Mouse (Mus musculus): Measurements from ENCODE around the gene Hnrnpdl. TPM values are rescaled to one million over a fixed set of nuclear protein-coding genes. Genes with fewer than 3 reads are reported as not detected.

Gene Hnrnpdl
- polyA plus RNA-seq, 1 experiment from 2014 or later = 202 TPM

GRCm38 (mm10) chr5:100024403-100024802 is 15.1 kb downstream of the Hnrnpdl start:
- no peak overlapping the region for H3K9ac ChIP-seq
- no peaks in the 10 kb centered on the region for H3K36me3 ChIP-seq (replicated peaks; ENCODE audit: control insufficient read depth, insufficient read depth)
- no peak overlapping the region for H3K4me3 ChIP-seq (replicated peaks; ENCODE audit: low read length)
- no peak overlapping the region for H3K4me2 ChIP-seq (replicated peaks)
- WGBS = 82% methylated on average over 5 of the region's 5 CpGs
- H3K27ac ChIP-seq = no peak overlapping the region
- DNase-seq (ENCODE audit: low spot score) (no peak), ATAC-seq (ENCODE audit: low FRiP score) (no peak)
- no peaks in the 10 kb centered on the region for H3K4me1 ChIP-seq (replicated peaks; ENCODE audit: control insufficient read depth, insufficient read depth, low read length)
- no peaks in the 10 kb centered on the region for H3K9me3 ChIP-seq (ENCODE audit: control insufficient read depth, low read length)
- no peaks in the 10 kb centered on the region for H3K27me3 ChIP-seq (ENCODE audit: control insufficient read depth, insufficient read depth, low read length)

GRCm38 (mm10) chr5:100020089-100020488 is 19.4 kb downstream of the Hnrnpdl start:
- ATAC-seq (ENCODE audit: low FRiP score) (no peak), DNase-seq (ENCODE audit: low spot score) (no peak)

GRCm38 (mm10) chr5:100012599-100012998 is 26.9 kb downstream of the Hnrnpdl start:
- H3K4me2 ChIP-seq (replicated peaks) = no peak overlapping the region
- no peak overlapping the region for H3K4me3 ChIP-seq (replicated peaks; ENCODE audit: low read length)
- H3K9me3 ChIP-seq (ENCODE audit: control insufficient read depth, low read length) = no peaks in the 10 kb centered on the region
- no peaks in the 10 kb centered on the region for H3K36me3 ChIP-seq (replicated peaks; ENCODE audit: control insufficient read depth, insufficient read depth)
- no peak overlapping the region for H3K27ac ChIP-seq
- no peaks in the 10 kb centered on the region for H3K4me1 ChIP-seq (replicated peaks; ENCODE audit: control insufficient read depth, insufficient read depth, low read length)
- no peaks in the 10 kb centered on the region for H3K27me3 ChIP-seq (ENCODE audit: control insufficient read depth, insufficient read depth, low read length)
- ATAC-seq (ENCODE audit: low FRiP score) (no peak), DNase-seq (ENCODE audit: low spot score) (no peak)
- no peak overlapping the region for H3K9ac ChIP-seq
- WGBS = 93% methylated on average over 9 of the region's 9 CpGs

More at GRCm38 (mm10) chr5:100020089-100020488, 19.4 kb downstream of the Hnrnpdl start:
- H3K9me3 ChIP-seq (ENCODE audit: control insufficient read depth, low read length) = no peaks in the 10 kb centered on the region
- no peaks in the 10 kb centered on the region for H3K27me3 ChIP-seq (ENCODE audit: control insufficient read depth, insufficient read depth, low read length)
- H3K4me1 ChIP-seq (replicated peaks; ENCODE audit: control insufficient read depth, insufficient read depth, low read length) = no peaks in the 10 kb centered on the region
- H3K4me3 ChIP-seq (replicated peaks; ENCODE audit: low read length) = no peak overlapping the region
- no peak overlapping the region for H3K27ac ChIP-seq
- H3K36me3 ChIP-seq (replicated peaks; ENCODE audit: control insufficient read depth, insufficient read depth) = no peaks in the 10 kb centered on the region
- H3K9ac ChIP-seq = no peak overlapping the region
- no peak overlapping the region for H3K4me2 ChIP-seq (replicated peaks)

- no peak for ATAC-seq (ENCODE audit: low FRiP score)
- H3K4me3 ChIP-seq (replicated peaks; ENCODE audit: low read length) = no peak overlapping the region
- H3K27ac ChIP-seq = no peak overlapping the region
- H3K4me1 ChIP-seq (replicated peaks; ENCODE audit: control insufficient read depth, insufficient read depth, low read length) = no peaks in the 10 kb centered on the region
- H3K27me3 ChIP-seq (ENCODE audit: control insufficient read depth, insufficient read depth, low read length) = no peaks in the 10 kb centered on the region
- no peak overlapping the region for H3K9ac ChIP-seq
- no peaks in the 10 kb centered on the region for H3K36me3 ChIP-seq (replicated peaks; ENCODE audit: control insufficient read depth, insufficient read depth)
- H3K9me3 ChIP-seq (ENCODE audit: control insufficient read depth, low read length) = no peaks in the 10 kb centered on the region
- no peak for DNase-seq (ENCODE audit: low spot score)
- WGBS = 61% methylated on average over 3 of the region's 3 CpGs
- H3K4me2 ChIP-seq (replicated peaks) = no peak overlapping the region
These were observed 31.0 kb downstream of the Hnrnpdl start for GRCm38 (mm10) chr5:100008485-100008884.

GRCm38 (mm10) chr5:100007040-100007375 is 32.5 kb downstream of the Hnrnpdl start:
- H3K36me3 ChIP-seq (replicated peaks; ENCODE audit: control insufficient read depth, insufficient read depth) = no peaks in the 10 kb centered on the region
- no peak overlapping the region for H3K9ac ChIP-seq
- DNase-seq (ENCODE audit: low spot score) (no peak), ATAC-seq (ENCODE audit: low FRiP score) (no peak)
- no peak overlapping the region for H3K4me3 ChIP-seq (replicated peaks; ENCODE audit: low read length)
- H3K4me1 ChIP-seq (replicated peaks; ENCODE audit: control insufficient read depth, insufficient read depth, low read length) = no peaks in the 10 kb centered on the region
- no peaks in the 10 kb centered on the region for H3K9me3 ChIP-seq (ENCODE audit: control insufficient read depth, low read length)
- H3K27me3 ChIP-seq (ENCODE audit: control insufficient read depth, insufficient read depth, low read length) = no peaks in the 10 kb centered on the region
- H3K4me2 ChIP-seq (replicated peaks) = no peak overlapping the region
- WGBS = 85% methylated on average over 4 of the region's 4 CpGs
- no peak overlapping the region for H3K27ac ChIP-seq

GRCm38 (mm10) chr5:100006324-100007039 is 33.0 kb downstream of the Hnrnpdl start:
- ATAC-seq (ENCODE audit: low FRiP score) = no peak
- Histone ChIP-seq H3K36me3 (replicated peaks; ENCODE audit: control insufficient read depth, insufficient read depth) (no peaks in the 10 kb centered on the region), H3K27ac (no peak overlapping the region), H3K27me3 (ENCODE audit: control insufficient read depth, insufficient read depth, low read length) (no peaks in the 10 kb centered on the region), H3K4me3 (replicated peaks; ENCODE audit: low read length) (no peak overlapping the region), H3K4me1 (replicated peaks; ENCODE audit: control insufficient read depth, insufficient read depth, low read length) (no peaks in the 10 kb centered on the region), H3K9me3 (ENCODE audit: control insufficient read depth, low read length) (no peaks in the 10 kb centered on the region), H3K9ac (no peak overlapping the region), H3K4me2 (replicated peaks) (no peak overlapping the region)
- 88% methylated on average over 4 of the region's 4 CpGs for WGBS
- DNase-seq (ENCODE audit: low spot score) = no peak

- Histone ChIP-seq H3K27ac (no peak overlapping the region), H3K9me3 (ENCODE audit: control insufficient read depth, low read length) (no peaks in the 10 kb centered on the region), H3K4me3 (replicated peaks; ENCODE audit: low read length) (no peak overlapping the region), H3K27me3 (ENCODE audit: control insufficient read depth, insufficient read depth, low read length) (no peaks in the 10 kb centered on the region), H3K4me1 (replicated peaks; ENCODE audit: control insufficient read depth, insufficient read depth, low read length) (no peaks in the 10 kb centered on the region), H3K4me2 (replicated peaks) (no peak overlapping the region), H3K9ac (no peak overlapping the region), H3K36me3 (replicated peaks; ENCODE audit: control insufficient read depth, insufficient read depth) (no peaks in the 10 kb centered on the region)
- no peak for ATAC-seq (ENCODE audit: low FRiP score)
- DNase-seq (ENCODE audit: low spot score) = no peak
- WGBS = 76% methylated on average over 6 of the region's 6 CpGs
These were observed 33.6 kb downstream of the Hnrnpdl start for GRCm38 (mm10) chr5:100005896-100006295.

GRCm38 (mm10) chr5:100005431-100005830 is 34.0 kb downstream of the Hnrnpdl start:
- Histone ChIP-seq H3K9me3 (ENCODE audit: control insufficient read depth, low read length) (no peaks in the 10 kb centered on the region), H3K27me3 (ENCODE audit: control insufficient read depth, insufficient read depth, low read length) (no peaks in the 10 kb centered on the region), H3K27ac (no peak overlapping the region), H3K9ac (no peak overlapping the region), H3K4me3 (replicated peaks; ENCODE audit: low read length) (no peak overlapping the region), H3K36me3 (replicated peaks; ENCODE audit: control insufficient read depth, insufficient read depth) (no peaks in the 10 kb centered on the region), H3K4me2 (replicated peaks) (no peak overlapping the region), H3K4me1 (replicated peaks; ENCODE audit: control insufficient read depth, insufficient read depth, low read length) (no peaks in the 10 kb centered on the region)
- ATAC-seq (ENCODE audit: low FRiP score) (no peak), DNase-seq (ENCODE audit: low spot score) (no peak)
- 70% methylated on average over 3 of the region's 3 CpGs for WGBS

GRCm38 (mm10) chr5:100003895-100004294 is 35.6 kb downstream of the Hnrnpdl start:
- Histone ChIP-seq H3K27ac (no peak overlapping the region), H3K9me3 (ENCODE audit: control insufficient read depth, low read length) (no peaks in the 10 kb centered on the region), H3K4me2 (replicated peaks) (no peak overlapping the region), H3K27me3 (ENCODE audit: control insufficient read depth, insufficient read depth, low read length) (no peaks in the 10 kb centered on the region), H3K36me3 (replicated peaks; ENCODE audit: control insufficient read depth, insufficient read depth) (no peaks in the 10 kb centered on the region), H3K4me1 (replicated peaks; ENCODE audit: control insufficient read depth, insufficient read depth, low read length) (no peaks in the 10 kb centered on the region), H3K9ac (no peak overlapping the region), H3K4me3 (replicated peaks; ENCODE audit: low read length) (no peak overlapping the region)
- DNase-seq (ENCODE audit: low spot score) (no peak), ATAC-seq (ENCODE audit: low FRiP score) (no peak)
- WGBS = 82% methylated on average over 4 of the region's 4 CpGs

- Histone ChIP-seq H3K4me3 (replicated peaks; ENCODE audit: low read length) (no peak overlapping the region), H3K36me3 (replicated peaks; ENCODE audit: control insufficient read depth, insufficient read depth) (no peaks in the 10 kb centered on the region), H3K9ac (no peak overlapping the region), H3K4me2 (replicated peaks) (no peak overlapping the region), H3K9me3 (ENCODE audit: control insufficient read depth, low read length) (0 out of 2 replicates have a peak, but pooled peaks cover 4% of the 10 kb centered on the region), H3K27me3 (ENCODE audit: control insufficient read depth, insufficient read depth, low read length) (no peaks in the 10 kb centered on the region), H3K27ac (no peak overlapping the region), H3K4me1 (replicated peaks; ENCODE audit: control insufficient read depth, insufficient read depth, low read length) (no peaks in the 10 kb centered on the region)
- 46% methylated on average over 7 of the region's 8 CpGs for WGBS
- no peak for DNase-seq (ENCODE audit: low spot score)
- no peak for ATAC-seq (ENCODE audit: low FRiP score)
These were observed 39.0 kb downstream of the Hnrnpdl start for GRCm38 (mm10) chr5:100000500-100000899.

Measured in hindbrain, embryonic 14.5 days (tissue).